Mouse (Mus musculus): ENCODE measurements around the gene Aldh8a1.

Aldh8a1 gene

GRCm38 (mm10) chr10:21416184-21416583 lies 39.1 kb downstream of the Aldh8a1 start:
- no peak for DNase-seq (ENCODE audit: low read depth, low spot score)

DNA sequence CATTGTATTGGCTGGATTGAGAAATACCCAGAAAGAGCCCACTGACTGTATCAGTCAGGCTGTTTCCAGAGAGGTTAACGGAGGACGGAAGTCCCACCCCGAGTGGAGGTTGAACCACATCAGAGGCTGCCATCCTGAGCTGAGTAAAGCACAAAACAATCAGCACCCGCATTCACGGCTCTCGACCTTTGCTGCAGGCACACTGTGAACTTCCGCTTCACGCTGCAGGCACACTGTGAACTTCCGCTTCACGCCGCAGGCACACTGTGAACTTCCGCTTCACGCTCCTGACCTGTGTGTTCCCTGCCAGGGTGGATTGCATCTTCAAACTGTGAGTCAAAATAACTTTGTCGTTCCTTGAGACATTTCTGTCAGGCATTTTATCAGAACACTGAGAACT lies 42.1 kb downstream of the Aldh8a1 start:
- DNase-seq (ENCODE audit: low read depth, low spot score) = no peak

DNA sequence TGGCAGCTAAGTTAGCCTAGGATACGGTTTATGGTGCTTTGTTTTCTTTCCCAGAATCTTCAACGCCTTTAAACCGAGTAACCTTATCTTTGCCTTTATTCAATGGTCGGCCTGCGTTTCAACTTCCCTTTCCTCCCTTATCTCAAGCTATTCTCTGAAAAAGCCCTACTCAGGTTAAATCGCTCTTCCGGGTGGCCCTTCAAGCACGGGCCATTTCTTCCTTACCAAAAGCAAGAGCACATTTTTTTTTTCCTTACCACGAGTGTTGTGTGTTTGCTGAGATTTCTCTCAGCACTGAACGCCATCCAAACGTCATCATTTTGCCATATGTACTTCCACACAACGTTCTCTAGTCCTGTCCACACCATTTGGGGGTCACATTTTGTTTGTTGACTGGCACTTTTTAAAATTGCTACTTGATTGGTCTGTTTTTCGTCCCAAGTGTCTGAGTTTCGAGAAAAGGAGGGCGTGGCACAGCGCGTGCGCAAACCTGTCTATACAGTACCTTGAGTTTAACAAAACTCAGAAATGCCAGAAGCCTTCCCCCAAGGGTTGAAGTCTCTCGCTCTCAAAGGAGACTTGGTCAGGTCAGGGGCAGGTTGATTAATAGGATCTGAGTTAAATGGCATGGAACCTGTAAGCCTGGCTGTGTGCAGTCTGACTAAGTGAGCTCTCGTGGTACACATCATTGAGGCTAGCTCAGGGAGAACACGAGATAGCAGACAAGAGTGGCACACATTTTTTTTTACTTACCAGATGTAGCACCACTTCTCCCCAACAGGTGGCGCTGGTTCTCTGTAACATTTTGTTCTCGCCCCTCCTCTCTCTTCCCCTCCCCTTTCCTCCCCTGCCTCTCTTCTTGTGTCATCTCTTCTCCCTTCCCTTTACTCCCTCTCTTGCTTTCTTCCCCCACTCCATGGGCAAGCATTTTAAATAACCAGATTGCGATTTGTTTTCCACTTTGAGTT lies 43.6 kb downstream of the Aldh8a1 start:
- peak; percentile 23 for DNase-seq (ENCODE audit: low read depth, low spot score)

GRCm38 (mm10) chr10:21426515-21426914 lies 49.4 kb downstream of the Aldh8a1 start:
- DNase-seq (ENCODE audit: low read depth, low spot score) = no peak

DNA sequence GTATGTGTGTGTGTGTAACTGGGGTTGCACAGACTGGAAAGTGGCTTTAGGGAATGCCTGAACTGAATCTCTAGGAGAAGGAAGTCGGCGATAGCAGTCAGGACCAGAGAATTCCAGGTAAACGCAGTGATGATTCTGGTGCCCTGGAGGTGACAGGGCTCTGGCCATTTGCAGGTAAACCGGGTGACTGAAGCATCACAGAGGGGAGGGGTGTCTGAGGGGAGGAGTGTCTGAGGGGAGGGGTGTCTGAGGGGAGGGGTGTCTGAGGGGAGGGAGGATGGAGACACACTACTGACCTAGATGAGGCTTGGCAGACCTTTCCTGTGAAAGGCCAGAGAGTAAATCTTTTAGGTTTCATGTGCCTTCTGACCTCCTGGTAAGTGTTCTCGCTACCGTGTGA lies 50.9 kb downstream of the Aldh8a1 start:
- DNase-seq (ENCODE audit: low read depth, low spot score) = no peak

DNA sequence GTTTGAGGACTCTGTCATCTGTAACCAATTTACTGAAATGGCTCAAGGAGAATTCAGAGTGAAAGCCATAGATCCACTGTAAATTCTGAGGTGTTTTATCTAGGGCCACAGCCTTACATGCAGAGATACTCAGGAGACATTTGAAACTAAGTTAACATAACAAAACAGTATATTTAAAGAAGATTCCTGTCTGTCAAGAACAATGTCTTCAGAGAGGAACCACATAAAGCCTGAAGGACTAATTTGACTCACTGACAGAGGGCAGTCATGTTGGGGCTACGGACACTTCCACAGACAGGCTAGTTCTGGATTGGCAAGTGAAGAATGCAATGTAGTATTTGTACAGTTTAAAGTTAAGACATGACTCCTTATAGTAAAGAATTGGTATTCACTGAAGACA lies 62.2 kb downstream of the Aldh8a1 start:
- no peak for DNase-seq (ENCODE audit: low read depth, low spot score)

DNA sequence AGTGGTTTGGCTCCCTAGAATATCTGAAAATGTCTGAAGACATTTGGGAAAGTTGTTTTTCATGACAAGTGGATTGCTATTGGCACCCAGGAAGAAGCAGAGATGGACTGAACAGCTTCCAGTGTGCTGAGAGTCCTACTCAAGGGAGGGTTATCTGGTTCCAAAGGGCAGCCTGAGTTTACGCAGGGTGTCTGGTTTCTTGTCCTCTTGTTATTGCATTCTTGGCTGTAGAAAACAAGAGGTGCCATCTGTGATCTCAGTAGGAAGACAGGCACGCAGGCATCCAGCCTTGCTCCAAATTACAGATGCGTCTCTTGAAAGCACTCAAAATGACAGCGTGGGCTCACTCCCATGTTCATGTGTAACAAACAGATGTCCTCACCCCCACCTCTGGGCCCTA lies 63.9 kb downstream of the Aldh8a1 start:
- DNase-seq (ENCODE audit: low read depth, low spot score) = no peak

DNA sequence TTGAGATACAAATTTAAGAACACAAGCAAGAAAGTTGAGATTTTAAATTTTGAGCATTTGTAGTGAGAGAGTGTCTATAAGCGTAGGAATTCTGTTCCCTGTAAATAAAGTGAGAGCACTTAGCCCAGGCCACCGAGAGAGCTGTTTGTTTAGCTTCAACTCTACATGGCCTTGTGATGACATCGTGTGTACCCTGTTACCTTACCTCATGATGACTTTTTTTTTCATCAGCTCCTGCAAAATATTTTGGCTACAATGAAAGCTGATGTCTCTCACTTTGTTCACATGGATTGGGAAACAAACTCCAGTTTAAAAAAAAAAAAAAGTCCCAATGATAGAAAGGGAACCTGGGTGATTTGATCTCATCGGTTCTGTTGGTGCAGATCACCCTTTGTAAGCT lies 64.6 kb downstream of the Aldh8a1 start:
- DNase-seq (ENCODE audit: low read depth, low spot score) = no peak

DNA sequence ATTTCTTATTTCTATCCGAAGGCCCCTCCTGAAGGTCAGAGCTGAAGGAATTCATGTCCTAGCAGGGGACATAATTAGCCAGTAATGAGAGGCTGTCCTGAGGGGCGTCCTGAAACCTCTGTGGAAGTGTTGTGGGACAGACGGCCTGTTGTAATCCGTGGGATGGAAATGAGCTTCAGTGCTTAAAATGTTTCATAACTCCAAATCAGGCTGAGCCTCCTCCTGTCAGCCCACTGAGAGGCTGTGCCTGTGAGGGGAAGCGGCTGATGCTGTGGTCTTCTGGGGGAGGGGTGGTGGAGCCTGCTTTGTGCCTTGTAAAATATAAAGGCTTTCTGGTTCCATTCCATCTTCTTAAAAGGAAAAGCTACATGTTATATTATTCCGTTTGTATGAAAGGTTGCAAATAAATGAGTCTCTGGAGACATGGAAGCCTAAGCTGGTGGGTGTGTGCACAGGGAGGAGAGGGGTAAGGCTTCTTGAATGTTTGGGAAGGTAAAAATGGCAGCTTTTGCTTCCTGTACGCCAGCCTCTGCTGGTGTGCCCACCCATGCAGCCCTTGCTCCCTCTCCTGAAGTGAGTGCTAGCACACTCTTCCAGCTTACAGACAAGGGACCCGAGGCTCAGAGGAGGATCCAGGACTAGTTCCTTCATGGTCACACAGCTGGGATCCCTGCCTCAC lies 66.7 kb downstream of the Aldh8a1 start:
- no peak for DNase-seq (ENCODE audit: low read depth, low spot score)

DNA sequence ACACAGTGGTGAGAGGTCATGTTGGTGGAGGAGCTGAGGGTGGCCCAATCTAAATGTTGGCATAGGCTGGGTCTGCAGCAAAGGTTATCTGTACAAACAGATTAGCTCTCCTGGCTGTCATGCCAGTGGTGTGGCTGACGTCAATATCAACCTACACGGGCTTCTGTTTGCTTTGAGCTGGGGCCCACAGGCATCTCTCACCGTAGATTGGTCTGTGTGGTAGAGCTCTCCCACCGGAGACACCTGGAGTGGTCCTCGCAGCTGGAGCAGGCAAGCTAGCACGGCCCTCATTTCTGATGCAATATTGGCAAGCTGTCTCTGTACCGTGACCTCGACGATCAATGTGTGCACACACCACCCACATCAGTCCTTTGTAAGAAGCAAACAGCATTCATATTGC lies 67.3 kb downstream of the Aldh8a1 start:
- DNase-seq (ENCODE audit: low read depth, low spot score) = no peak

Measured in retina, adult 2 months (tissue).